Mouse (Mus musculus) CD4-positive, CD25-positive, alpha-beta regulatory T cell, adult 2 months (primary cell): ENCODE measurements around the gene Myh9.

Source experiments
- DNase-seq: peaks from one replicate; pipeline ENCODE4 v3.0.0-alpha.2; 2012; ENCODE audit warnings: low read depth, low spot score

The Myh9 gene

GRCm38 (mm10) chr15:77843046-77843445 is 1.1 kb upstream of the Myh9 start:
- no peak for DNase-seq

- DNase-seq, result peak; percentile 61
Observed at GRCm38 (mm10) chr15:77841361-77842046, 471 bp downstream of the Myh9 start.

- peak; percentile 49 for DNase-seq
Observed at GRCm38 (mm10) chr15:77840450-77841360, 1.3 kb downstream of the Myh9 start.

GRCm38 (mm10) chr15:77839529-77840286 is 2.3 kb downstream of the Myh9 start:
- DNase-seq, result peak; percentile 33

- peak; percentile 71 for DNase-seq
Observed at GRCm38 (mm10) chr15:77838530-77839387, 3.2 kb downstream of the Myh9 start.

GRCm38 (mm10) chr15:77837444-77838117 is 4.4 kb downstream of the Myh9 start:
- DNase-seq, result peak; percentile 61

- DNase-seq, result peak; percentile 42
Observed at GRCm38 (mm10) chr15:77836692-77837443, 5.1 kb downstream of the Myh9 start.

- peak; percentile 60 for DNase-seq
Observed at GRCm38 (mm10) chr15:77835930-77836653, 5.9 kb downstream of the Myh9 start.

- DNase-seq, result peak; percentile 85
Observed at GRCm38 (mm10) chr15:77834336-77835268, 7.4 kb downstream of the Myh9 start.

GRCm38 (mm10) chr15:77833731-77834130 is 8.2 kb downstream of the Myh9 start:
- peak; percentile 43 for DNase-seq

- DNase-seq, result no peak
Observed at GRCm38 (mm10) chr15:77833083-77833482, 8.9 kb downstream of the Myh9 start.

- peak; percentile 55 for DNase-seq
Observed at GRCm38 (mm10) chr15:77832458-77832904, 9.5 kb downstream of the Myh9 start.

GRCm38 (mm10) chr15:77831754-77832457 is 10.1 kb downstream of the Myh9 start:
- no peak for DNase-seq

- DNase-seq, result no peak
Observed at GRCm38 (mm10) chr15:77831138-77831579, 10.8 kb downstream of the Myh9 start.

- DNase-seq, result peak; percentile 52
Observed at GRCm38 (mm10) chr15:77830481-77831137, 11.4 kb downstream of the Myh9 start.

GRCm38 (mm10) chr15:77829542-77829941 is 12.4 kb downstream of the Myh9 start:
- DNase-seq, result no peak

GRCm38 (mm10) chr15:77828910-77829309 is 13.1 kb downstream of the Myh9 start:
- DNase-seq, result no peak
